Mouse (Mus musculus) NIH3T3 (cell line): ENCODE data around the gene Vmn1r167.
"Not testable (repeated sequence)": the region's sequence is repeated elsewhere in the genome, so short reads cannot be mapped to it uniquely, and the experiment has no call there.

ENCODE experiments used
- DNase-seq: peaks from one replicate; pipeline ENCODE4 v3.0.0-alpha.2; 2012; ENCODE audit warnings: low read depth

Vmn1r167 gene

GRCm38 (mm10) chr7:23507106-23507505 lies at the start of gene Vmn1r167:
Gene Vmn1r167 (minus strand): TSS chr7:23507206.
- not testable (repeated sequence) for DNase-seq

DNA sequence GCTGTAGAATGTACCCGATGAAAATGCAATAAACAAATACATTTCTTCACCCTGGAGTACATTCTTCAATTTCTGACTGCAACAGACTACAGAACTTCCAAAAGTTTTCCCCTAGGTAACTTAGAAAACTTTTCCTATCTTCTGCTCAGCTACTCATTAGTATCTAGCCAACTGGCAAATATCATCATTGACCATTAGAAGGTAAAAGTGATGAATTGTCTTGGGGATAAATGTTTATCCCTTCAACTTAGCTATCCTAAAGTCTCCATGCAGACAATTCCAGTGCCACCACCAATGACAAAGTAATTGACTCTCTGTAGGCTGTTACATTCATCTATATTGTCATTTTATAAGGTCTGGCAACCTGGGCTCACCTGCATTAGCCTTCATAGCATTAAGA lies 32.4 kb upstream of the Vmn1r167 start, which contains the start of gene Vmn1r168:
Gene Vmn1r168 (plus strand): TSS at position 301 of the 400 bp plus-strand sequence.
- DNase-seq: not testable (repeated sequence)

DNA sequence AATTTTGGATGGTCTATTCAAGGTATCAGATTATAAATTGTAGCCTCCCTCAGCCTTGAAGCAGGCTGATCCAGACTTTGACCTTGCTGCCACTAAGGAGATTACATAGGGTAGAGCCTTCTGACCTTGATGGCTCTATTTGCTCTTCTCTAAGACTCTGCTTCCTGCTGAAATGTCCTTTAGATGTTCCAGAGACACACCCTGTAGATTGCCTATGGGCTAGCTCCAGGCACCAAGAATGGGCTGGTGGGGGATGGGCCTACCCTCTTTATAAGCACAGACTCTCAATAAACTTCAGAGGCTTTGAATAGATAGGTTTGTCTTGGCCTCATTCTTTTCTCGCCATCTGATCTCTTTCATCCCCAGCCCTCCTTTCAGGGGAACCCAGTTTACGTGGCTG lies 34.1 kb downstream of the Vmn1r167 start:
- DNase-seq: not testable (repeated sequence)

GRCm38 (mm10) chr7:23470832-23471231 lies 36.2 kb downstream of the Vmn1r167 start:
- DNase-seq: not testable (repeated sequence)

DNA sequence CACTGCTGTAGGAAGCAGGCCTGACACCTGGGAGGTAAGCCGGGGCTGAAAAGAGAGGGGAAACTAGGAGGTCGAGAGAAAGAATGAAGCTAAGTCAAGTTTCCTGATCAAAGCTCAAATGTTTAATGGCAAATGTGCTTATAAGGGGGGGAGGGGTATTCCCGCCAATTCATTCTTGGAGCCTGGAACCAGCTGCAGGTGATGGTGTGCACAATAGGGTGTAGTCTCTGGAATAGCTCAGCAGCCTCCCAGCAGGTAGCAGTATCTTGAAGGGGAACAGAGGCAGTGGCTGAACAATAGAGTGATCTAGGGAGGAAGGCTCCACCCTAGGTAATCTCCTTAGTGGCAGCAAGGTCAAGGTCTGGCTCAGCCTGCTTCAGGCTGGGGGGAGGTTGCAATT lies 36.8 kb downstream of the Vmn1r167 start:
- not testable (repeated sequence) for DNase-seq
